Mouse (Mus musculus): Measurements from ENCODE around the gene Rpa2. TPM values are rescaled to one million over a fixed set of nuclear protein-coding genes. Genes with fewer than 3 reads are reported as not detected.
A peak's percentile ranks its signal among the peaks of the same experiment; 100 is the strongest.

The Rpa2 gene
- polyA plus RNA-seq, 2 experiments = 55.6 to 95.7 TPM

DNA sequence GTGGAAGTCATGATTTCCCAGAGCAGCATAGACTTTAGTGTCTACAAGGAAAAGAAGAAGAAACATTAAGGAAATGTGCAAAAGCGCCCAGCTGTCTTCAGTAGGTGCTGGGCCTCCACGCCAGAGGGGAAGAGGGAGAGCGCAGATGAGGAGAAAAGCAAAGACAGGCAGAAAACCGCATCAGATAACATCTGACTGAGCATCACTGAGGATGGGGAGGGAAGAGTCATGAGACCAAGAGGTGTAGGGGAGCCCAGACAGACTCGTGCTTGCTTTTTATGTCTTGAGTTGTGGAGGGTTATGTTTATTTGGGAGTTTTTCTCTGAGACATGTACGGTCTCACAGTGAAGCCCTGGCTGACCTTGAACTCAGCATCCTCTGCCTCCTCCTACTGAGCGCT is 26.6 kb upstream of the Rpa2 start:
- no peak for TF ChIP-seq CTCF (IDR thresholded peaks at IDR 0.05; ENCODE audit: low read depth)
- no peak for TF ChIP-seq EP300 (IDR thresholded peaks at IDR 0.05; ENCODE audit: low read depth)
- H3K27ac ChIP-seq = no peak overlapping the region

DNA sequence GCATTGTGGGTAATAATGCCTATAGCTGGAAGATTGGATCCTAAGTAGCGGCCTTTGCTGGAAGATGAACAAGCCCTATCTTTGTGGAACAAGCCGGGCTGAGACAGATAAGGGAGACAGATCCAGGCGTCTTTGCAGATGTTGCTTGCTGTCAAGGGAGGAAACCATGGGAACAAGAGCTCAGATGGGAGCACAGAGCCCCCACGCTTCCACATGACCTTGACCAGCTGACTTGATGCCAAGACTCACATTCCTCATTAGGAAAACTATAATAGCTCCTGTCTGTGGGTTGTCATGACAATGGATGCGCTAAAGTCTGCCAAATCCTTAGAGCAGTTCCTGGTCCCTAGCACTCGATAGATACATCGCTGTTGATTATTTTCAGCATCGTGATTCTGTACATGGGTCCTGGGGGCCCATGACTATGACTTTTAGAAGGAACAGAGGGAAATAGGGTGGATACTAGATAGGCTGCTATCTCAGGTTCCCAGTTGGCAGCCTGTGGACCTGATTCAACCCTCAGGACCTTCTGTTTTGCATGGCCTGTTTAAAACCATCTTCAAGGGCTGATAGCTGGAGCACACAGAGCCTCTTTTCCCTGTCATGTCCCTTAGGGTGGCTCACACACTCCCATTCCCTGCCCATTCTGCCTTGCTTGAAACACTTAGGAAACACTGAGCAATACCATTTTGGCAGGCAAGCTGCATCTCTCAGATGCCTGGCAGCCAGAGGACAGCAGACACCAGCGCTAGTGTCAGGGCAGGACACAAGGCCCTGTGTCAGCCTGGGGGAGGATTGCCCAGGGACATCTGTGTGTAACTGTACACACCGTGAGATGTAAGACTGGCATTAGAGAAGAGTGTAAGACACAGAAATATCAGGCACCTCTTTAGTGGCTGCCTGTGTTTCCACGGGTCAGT is 23.9 kb upstream of the Rpa2 start:
- no peak; the same call in 1 of the 2 replicates for TF ChIP-seq EP300 (IDR thresholded peaks at IDR 0.05; ENCODE audit: low read depth)
- no peak for TF ChIP-seq CTCF (IDR thresholded peaks at IDR 0.05; ENCODE audit: low read depth)
- Histone ChIP-seq H3K9me3 (ENCODE audit: control insufficient read depth, low read length) (no peaks in the 10 kb centered on the region), H3K4me2 (ENCODE audit: low read depth) (no peak overlapping the region), H3K27me3 (ENCODE audit: control insufficient read depth, insufficient read depth, low read length) (no peaks in the 10 kb centered on the region), H3K36me3 (replicated peaks; ENCODE audit: control insufficient read depth, insufficient read depth, low read depth) (no peaks in the 10 kb centered on the region), H3K9ac (replicated peaks) (no peak overlapping the region), H3K27ac (no peak overlapping the region), H3K4me3 (ENCODE audit: insufficient read depth in 1 of 2, low read depth in 2 of 2, low read length in 2 of 2) (no peak overlapping the region), H3K4me1 (replicated peaks; ENCODE audit: control insufficient read depth in 2 of 2, insufficient read depth in 2 of 2, low read length in 1 of 2) (peaks cover 3 to 27% of the 10 kb centered on the region in 2 experiments; a peak in 3 of 4 replicates)
- peak; percentile 34; the same call in 1 of the 2 replicates for ATAC-seq (ENCODE audit: insufficient read depth)
- DNase-seq (ENCODE audit: low read depth in 3 of 3, low spot score in 3 of 3) = no peak
- 43% methylated on average over 11 of the region's 11 CpGs for WGBS (ENCODE audit: insufficient replicate concordance)

More for the DNA sequence above, 26.6 kb upstream of the Rpa2 start:
- Histone ChIP-seq H3K27me3 (ENCODE audit: control insufficient read depth, insufficient read depth, low read length) (no peaks in the 10 kb centered on the region), H3K9me3 (ENCODE audit: control insufficient read depth, low read length) (no peaks in the 10 kb centered on the region), H3K4me3 (ENCODE audit: insufficient read depth in 1 of 2, low read depth in 2 of 2, low read length in 2 of 2) (no peak overlapping the region), H3K4me1 (replicated peaks; ENCODE audit: control insufficient read depth in 2 of 2, insufficient read depth in 2 of 2, low read length in 1 of 2) (peaks cover 3 to 10% of the 10 kb centered on the region in 2 experiments; a peak in 3 of 4 replicates), H3K9ac (replicated peaks) (no peak overlapping the region), H3K4me2 (ENCODE audit: low read depth) (no peak overlapping the region), H3K36me3 (replicated peaks; ENCODE audit: control insufficient read depth, insufficient read depth, low read depth) (no peaks in the 10 kb centered on the region)
- WGBS (ENCODE audit: insufficient replicate concordance) = 62% methylated on average over 7 of the region's 7 CpGs
- ATAC-seq (ENCODE audit: insufficient read depth) (no peak), DNase-seq (ENCODE audit: low read depth in 3 of 3, low spot score in 3 of 3) (no peak)

DNA sequence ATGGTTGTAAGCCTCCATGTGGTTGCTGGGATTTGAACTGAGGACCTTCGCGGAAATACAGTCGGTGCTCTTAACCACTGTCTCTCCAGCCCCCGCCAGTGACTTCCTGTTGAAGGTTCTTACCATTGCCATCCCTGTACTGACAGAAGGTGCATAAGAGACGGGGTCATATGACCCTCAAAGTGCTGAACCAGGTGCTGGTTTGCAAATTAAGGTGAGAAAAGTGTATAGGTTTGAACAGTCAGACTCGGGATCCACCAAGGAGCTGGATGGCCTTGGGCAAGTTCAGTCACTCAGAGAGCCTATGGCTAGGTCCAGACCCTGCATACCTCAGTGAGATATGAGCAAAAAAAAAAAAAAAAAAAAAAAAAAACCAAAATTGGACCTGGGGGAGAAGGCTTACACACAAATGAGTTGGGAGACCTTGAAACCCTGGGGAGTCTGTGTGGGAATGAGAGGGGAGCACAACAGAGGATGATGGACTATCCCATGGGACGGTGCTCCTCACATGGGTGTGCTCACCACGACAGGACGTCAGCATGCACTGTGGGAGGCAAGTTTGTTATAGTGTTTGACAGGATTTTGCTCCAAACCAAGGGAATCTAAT is 21.1 kb upstream of the Rpa2 start:
- DNase-seq (ENCODE audit: low read depth in 3 of 3, low spot score in 3 of 3) = no peak
- ATAC-seq (ENCODE audit: insufficient read depth) = no peak
- Histone ChIP-seq H3K4me3 (ENCODE audit: insufficient read depth in 1 of 2, low read depth in 2 of 2, low read length in 2 of 2) (no peak overlapping the region), H3K4me2 (ENCODE audit: low read depth) (no peak overlapping the region), H3K36me3 (replicated peaks; ENCODE audit: control insufficient read depth, insufficient read depth, low read depth) (no peaks in the 10 kb centered on the region), H3K27me3 (ENCODE audit: control insufficient read depth, insufficient read depth, low read length) (no peaks in the 10 kb centered on the region), H3K27ac (no peak overlapping the region), H3K9me3 (ENCODE audit: control insufficient read depth, low read length) (no peaks in the 10 kb centered on the region), H3K4me1 (replicated peaks; ENCODE audit: control insufficient read depth in 2 of 2, insufficient read depth in 2 of 2, low read length in 1 of 2) (peaks cover 3 to 27% of the 10 kb centered on the region in 2 experiments; a peak in 3 of 4 replicates), H3K9ac (replicated peaks) (no peak overlapping the region)
- 64% methylated on average over 9 of the region's 9 CpGs for WGBS (ENCODE audit: insufficient replicate concordance)
- TF ChIP-seq EP300 (IDR thresholded peaks at IDR 0.05; ENCODE audit: low read depth) = no peak
- TF ChIP-seq CTCF (IDR thresholded peaks at IDR 0.05; ENCODE audit: low read depth) = no peak

DNA sequence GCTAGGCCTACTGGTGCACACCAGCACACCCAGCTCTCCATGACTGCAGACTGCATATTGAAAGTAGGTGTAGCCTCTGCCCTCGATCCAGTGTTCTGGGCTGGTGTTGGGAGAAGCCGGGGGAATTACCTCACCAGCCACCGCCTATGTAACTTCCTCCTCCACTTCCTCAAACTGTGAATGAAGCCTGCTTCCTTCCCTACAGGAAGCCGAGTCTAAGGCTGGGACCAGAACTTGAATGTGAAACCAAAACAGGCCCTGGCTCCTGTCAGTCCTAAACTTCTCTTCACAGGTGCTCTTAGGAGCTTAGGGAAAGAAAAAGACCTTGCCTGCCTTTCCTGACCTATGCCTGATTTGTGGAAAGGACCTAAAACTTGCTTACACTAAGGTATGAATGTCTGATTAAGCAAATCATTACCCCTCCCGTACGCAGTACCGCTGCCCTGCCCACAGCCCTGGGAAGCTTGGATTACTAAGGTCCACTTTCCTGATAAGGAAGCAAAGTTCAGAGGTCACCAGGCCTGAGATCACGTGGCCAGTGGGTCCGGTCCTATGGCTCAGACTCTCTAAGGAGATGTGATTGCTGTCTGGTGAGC is 20.4 kb upstream of the Rpa2 start:
- Histone ChIP-seq H3K4me2 (ENCODE audit: low read depth) (peak overlapping the region; percentile 38), H3K27me3 (ENCODE audit: control insufficient read depth, insufficient read depth, low read length) (no peaks in the 10 kb centered on the region), H3K9me3 (ENCODE audit: control insufficient read depth, low read length) (no peaks in the 10 kb centered on the region), H3K4me1 (replicated peaks; ENCODE audit: control insufficient read depth in 2 of 2, insufficient read depth in 2 of 2, low read length in 1 of 2) (peaks cover 3 to 27% of the 10 kb centered on the region in 2 experiments; a peak in 3 of 4 replicates), H3K27ac (peak overlapping the region; percentile 6; the same call in 1 of the 2 replicates), H3K36me3 (replicated peaks; ENCODE audit: control insufficient read depth, insufficient read depth, low read depth) (no peaks in the 10 kb centered on the region), H3K9ac (replicated peaks) (no peak overlapping the region), H3K4me3 (ENCODE audit: insufficient read depth in 1 of 2, low read depth in 2 of 2, low read length in 2 of 2) (peak overlapping the region; percentile 12 to 14; a peak in 2 of 4 replicates)
- WGBS (ENCODE audit: insufficient replicate concordance) = 23% methylated on average over 9 of the region's 9 CpGs
- TF ChIP-seq CTCF (IDR thresholded peaks at IDR 0.05; ENCODE audit: low read depth) = no peak
- ATAC-seq (ENCODE audit: insufficient read depth) = peak; percentile 55; the same call in 1 of the 2 replicates
- DNase-seq (ENCODE audit: low read depth in 3 of 3, low spot score in 3 of 3) = no peak
